Mouse (Mus musculus) midbrain, embryonic 13.5 days (tissue): ENCODE measurements around the gene Bag5. TPM values are rescaled to one million over a fixed set of nuclear protein-coding genes. Genes with fewer than 3 reads are reported as not detected.

ENCODE experiments used
- ATAC-seq: fragments of 200-750 bp; cut with Nextera tagmentation; 2 replicates; pipeline ENCODE4 v1.8.0; 2017; ENCODE audit warnings: mild to moderate bottlenecking, moderate TSS enrichment, moderate library complexity
- H3K27ac ChIP-seq: fragments of 300-500 bp; sonication (generic); 2 replicates; pipeline ENCODE4 v1.5.1; 2015; ENCODE audit warnings: inconsistent platforms, mild to moderate bottlenecking, moderate library complexity
- H3K27me3 ChIP-seq: fragments of 300-500 bp; sonication (generic); 2 replicates; pipeline ENCODE4 v1.6.1; 2015; ENCODE audit warnings: mild to moderate bottlenecking, inconsistent platforms
- H3K36me3 ChIP-seq: fragments of 300-500 bp; sonication (generic); 2 replicates; pipeline ENCODE4 v1.6.1; 2015; ENCODE audit warnings: mild to moderate bottlenecking, inconsistent platforms
- H3K4me1 ChIP-seq: fragments of 300-500 bp; sonication (generic); replicated peaks from 2 replicates; pipeline ENCODE4 v1.6.1; 2015; ENCODE audit warnings: inconsistent platforms
- H3K4me2 ChIP-seq: fragments of 300-500 bp; sonication (generic); replicated peaks from 2 replicates; pipeline ENCODE4 v1.6.1; 2015; ENCODE audit warnings: moderate library complexity, mild to moderate bottlenecking, inconsistent platforms
- H3K4me3 ChIP-seq: fragments of 300-500 bp; sonication (generic); replicated peaks from 2 replicates; pipeline ENCODE4 v1.5.1; 2015; ENCODE audit warnings: mild to moderate bottlenecking, inconsistent platforms
- H3K9ac ChIP-seq: fragments of 300-500 bp; sonication (generic); replicated peaks from 2 replicates; pipeline ENCODE4 v1.6.1; 2015; ENCODE audit warnings: mild to moderate bottlenecking, inconsistent platforms
- H3K9me3 ChIP-seq: fragments of 300-500 bp; sonication (generic); 2 replicates; pipeline ENCODE4 v1.6.1; 2016; ENCODE audit warnings: mild to moderate bottlenecking, inconsistent platforms
- WGBS: fragments of 180-500 bp; shearing (Covaris S2); methylation state at CpG from one replicate; pipeline ENCODE4 v1.1.7; 2015; 5-methylcytosine and 5-hydroxymethylcytosine counted together
- polyA plus RNA-seq: library from polyadenylated mRNA; unstranded; fragments of >200 nt; fragmentation: Nextera tagmentation; extraction: Ambion mirVana; gene quantifications from 2 replicates; pipeline ENCODE4 v1.2.1, GENCODE M21; 2015

Bag5 gene
- polyA plus RNA-seq, 1 experiment from 2014 or later, result 63.9 TPM

DNA sequence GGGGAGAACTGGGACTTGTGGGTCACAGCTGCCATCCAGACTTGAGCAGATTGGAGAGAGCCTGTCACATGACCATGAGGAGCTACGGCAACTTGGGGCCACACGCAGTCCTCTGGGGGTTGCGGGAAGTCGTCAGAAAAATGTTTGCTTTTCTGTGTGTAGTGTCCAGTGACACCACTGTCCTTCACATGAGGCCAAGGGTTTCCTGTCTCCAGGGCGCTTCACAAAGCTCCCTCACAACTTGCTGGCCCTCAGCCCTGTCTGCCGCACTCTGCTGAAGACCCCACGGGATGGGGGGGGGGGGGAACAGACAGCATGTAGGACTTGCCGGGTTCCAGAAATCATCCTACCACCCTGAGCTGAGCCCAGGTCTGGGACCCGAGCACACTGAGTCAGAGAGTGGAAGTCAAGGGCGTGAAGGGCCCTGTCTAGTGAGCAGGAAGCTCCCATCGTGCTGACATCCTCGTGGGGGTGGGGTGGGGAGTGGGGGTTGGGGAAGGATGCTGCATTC is 18.7 kb downstream of the Bag5 start:
- Histone ChIP-seq H3K9ac (peak overlapping the region; percentile 51), H3K4me3 (no peak overlapping the region; the same call in 1 of the 2 replicates), H3K4me2 (peak overlapping the region; percentile 39), H3K9me3 (no peaks in the 10 kb centered on the region), H3K4me1 (peaks cover 64% of the 10 kb centered on the region), H3K27ac (peak overlapping the region; percentile 96), H3K36me3 (no peaks in the 10 kb centered on the region), H3K27me3 (no peaks in the 10 kb centered on the region)
- 2% methylated on average over 12 of the region's 12 CpGs for WGBS
- ATAC-seq, result peak; percentile 27

DNA sequence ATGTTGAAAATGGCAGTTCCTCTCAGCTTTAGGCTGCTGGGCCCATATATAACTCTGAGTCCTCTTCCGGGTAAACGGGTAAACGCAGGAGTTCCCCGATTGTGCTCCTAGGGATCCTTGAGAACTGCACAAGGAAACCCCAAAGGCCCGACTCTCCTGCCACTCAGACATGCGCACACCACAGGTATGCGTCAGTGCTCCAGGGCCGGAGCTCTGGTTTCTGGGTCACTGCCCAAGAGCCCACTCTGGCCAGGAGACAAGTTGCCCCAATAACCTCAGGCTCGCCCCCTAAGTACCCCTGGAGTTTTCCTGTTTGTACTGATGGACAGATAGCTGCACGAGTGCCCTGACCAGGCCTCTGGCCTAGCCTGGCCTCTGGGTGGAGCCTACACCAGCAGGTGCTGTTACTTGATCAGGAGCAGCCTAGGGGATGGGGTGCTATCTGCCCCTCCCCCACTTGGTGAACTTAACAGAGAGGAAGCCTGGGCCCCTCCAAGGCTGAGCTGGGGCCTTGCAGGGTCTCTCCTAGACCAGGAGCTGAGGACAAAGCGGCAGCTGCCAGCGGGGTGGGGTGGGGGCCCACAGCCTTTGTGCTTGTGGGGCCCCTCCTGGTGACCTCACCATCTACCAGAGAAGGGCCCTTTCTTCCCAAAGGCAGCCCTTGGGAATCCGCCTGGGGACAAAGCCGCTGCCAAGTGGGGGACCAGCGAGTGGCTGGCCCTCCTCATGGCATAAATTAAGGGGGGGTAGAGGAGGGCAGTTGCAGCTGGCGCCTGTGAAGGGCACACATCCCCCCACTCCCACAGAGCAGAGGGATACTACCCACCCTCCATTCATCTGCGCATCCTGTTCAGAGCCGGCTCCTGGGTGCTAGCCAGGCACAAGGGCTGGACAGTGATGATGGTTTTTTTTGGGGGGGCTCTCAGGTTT is 19.5 kb downstream of the Bag5 start:
- H3K4me2 ChIP-seq, result peak overlapping the region; percentile 39
- no peaks in the 10 kb centered on the region for H3K9me3 ChIP-seq
- peaks cover 65% of the 10 kb centered on the region for H3K4me1 ChIP-seq
- ATAC-seq, result peak; percentile 88
- H3K27me3 ChIP-seq, result no peaks in the 10 kb centered on the region
- H3K9ac ChIP-seq, result peak overlapping the region; percentile 51
- no peak overlapping the region; the same call in 1 of the 2 replicates for H3K4me3 ChIP-seq
- no peaks in the 10 kb centered on the region for H3K36me3 ChIP-seq
- 7% methylated on average over 18 of the region's 18 CpGs for WGBS
- H3K27ac ChIP-seq, result peak overlapping the region; percentile 96

DNA sequence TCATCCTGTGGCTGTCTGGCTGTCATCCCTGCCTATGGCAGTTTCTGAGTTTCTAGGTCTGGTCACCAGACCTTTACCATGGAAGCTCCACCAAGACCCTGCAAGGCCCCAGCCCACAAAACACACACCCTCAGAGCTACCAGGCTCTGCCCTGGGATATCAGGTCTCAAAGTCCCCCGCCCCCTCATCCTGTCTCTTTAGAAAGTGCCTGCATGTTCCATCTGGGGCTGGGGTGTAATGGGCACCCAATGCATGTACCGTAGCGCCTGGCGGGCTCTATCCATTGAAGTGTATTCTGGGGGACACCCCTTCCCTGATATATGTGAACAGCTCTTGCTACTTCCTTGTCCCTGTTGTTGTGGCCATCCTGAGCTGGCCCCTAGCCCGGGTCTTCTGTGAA is 20.2 kb downstream of the Bag5 start:
- no peaks in the 10 kb centered on the region for H3K36me3 ChIP-seq
- peaks cover 72% of the 10 kb centered on the region for H3K4me1 ChIP-seq
- 63% methylated on average over 5 of the region's 5 CpGs for WGBS
- no peak for ATAC-seq
- H3K4me3 ChIP-seq, result no peak overlapping the region
- peak overlapping the region; percentile 39; the same call in 1 of the 2 replicates for H3K4me2 ChIP-seq
- peak overlapping the region; percentile 96 for H3K27ac ChIP-seq
- peak overlapping the region; percentile 32; the same call in 1 of the 2 replicates for H3K9ac ChIP-seq
- H3K9me3 ChIP-seq, result no peaks in the 10 kb centered on the region
- no peaks in the 10 kb centered on the region for H3K27me3 ChIP-seq

DNA sequence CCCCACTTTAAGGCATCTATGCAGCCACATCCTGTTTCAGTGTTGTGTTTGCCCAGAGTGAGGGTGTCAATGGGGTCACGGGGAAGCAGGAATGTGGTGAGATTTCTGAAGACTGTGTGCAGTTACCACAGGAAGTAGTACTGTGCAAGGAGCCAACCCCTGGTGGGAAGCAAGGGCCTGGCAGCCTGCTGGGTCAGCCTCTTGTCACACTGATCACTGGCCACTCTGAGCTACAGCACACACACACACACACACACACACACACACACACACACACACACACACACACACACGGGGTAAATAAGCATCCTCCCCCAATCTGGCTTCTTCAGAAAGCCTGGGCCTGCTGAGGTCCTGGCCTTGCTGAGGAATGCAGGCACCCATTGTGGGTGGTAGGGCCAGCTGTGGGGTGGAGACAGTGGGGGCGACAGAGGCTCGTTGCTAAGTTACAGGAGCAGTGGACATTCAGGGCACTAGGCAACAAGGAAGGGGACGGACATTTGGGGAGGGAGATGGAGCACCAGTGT is 21.6 kb downstream of the Bag5 start:
- H3K4me1 ChIP-seq, result peaks cover 87% of the 10 kb centered on the region
- 5% methylated on average over 5 of the region's 5 CpGs for WGBS
- peak overlapping the region; percentile 96 for H3K27ac ChIP-seq
- no peaks in the 10 kb centered on the region for H3K27me3 ChIP-seq
- no peaks in the 10 kb centered on the region for H3K36me3 ChIP-seq
- no peak for ATAC-seq
- no peaks in the 10 kb centered on the region for H3K9me3 ChIP-seq
- no peak overlapping the region for H3K4me2 ChIP-seq
- H3K4me3 ChIP-seq, result no peak overlapping the region
- H3K9ac ChIP-seq, result peak overlapping the region; percentile 25; the same call in 1 of the 2 replicates

DNA sequence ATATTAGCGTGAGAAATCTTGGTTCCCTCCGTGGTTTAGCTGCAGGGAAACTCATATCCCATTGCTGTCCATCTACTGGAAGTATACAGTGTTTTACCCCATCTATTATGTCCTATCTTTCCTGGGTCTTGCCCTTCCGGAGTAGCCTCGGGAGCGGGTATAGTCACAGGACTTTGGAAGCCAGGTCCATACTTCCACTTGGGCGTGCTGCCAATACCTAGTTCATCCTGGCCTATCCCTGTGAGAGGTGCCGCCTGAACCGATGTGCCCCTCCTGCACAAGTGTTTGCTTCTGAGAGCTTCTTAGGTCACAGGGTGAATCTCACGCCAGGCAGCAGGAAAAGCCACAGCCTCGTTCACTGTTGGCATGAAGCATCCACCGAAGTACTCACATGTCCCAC is 23.6 kb downstream of the Bag5 start:
- Histone ChIP-seq H3K4me3 (no peak overlapping the region), H3K27ac (no peak overlapping the region), H3K9me3 (no peaks in the 10 kb centered on the region), H3K27me3 (no peaks in the 10 kb centered on the region), H3K4me1 (peaks cover 68% of the 10 kb centered on the region), H3K36me3 (no peaks in the 10 kb centered on the region), H3K9ac (no peak overlapping the region), H3K4me2 (no peak overlapping the region)
- no peak for ATAC-seq
- WGBS, result 88% methylated on average over 11 of the region's 11 CpGs

DNA sequence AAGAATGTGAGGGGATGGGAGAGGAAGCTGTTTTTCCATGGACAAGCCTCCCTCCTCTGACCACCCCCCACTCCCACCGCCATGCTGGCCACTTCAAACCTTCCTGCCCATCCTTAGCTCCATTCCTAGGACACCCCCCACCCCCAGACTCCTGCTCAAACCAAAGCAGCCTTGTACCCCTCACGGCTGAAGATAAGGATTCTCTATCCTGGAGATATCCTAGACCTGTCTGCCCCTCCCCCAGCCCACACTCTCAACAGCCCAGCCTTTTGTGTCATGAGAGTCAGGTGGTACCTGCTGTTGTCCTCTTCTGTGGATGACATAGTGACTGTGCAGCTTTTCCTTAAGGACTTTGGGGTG is 25.0 kb downstream of the Bag5 start:
- Histone ChIP-seq H3K9ac (peak overlapping the region; percentile 42; the same call in 1 of the 2 replicates), H3K4me1 (peaks cover 55% of the 10 kb centered on the region), H3K9me3 (no peaks in the 10 kb centered on the region), H3K27ac (peak overlapping the region; percentile 82), H3K36me3 (peaks cover 9% of the 10 kb centered on the region), H3K4me2 (no peak overlapping the region), H3K27me3 (no peaks in the 10 kb centered on the region), H3K4me3 (no peak overlapping the region)
- 12% methylated on average over 2 of the region's 2 CpGs for WGBS
- ATAC-seq, result 0 out of 2 replicates have a peak, but pooled peaks have one; percentile 4

DNA sequence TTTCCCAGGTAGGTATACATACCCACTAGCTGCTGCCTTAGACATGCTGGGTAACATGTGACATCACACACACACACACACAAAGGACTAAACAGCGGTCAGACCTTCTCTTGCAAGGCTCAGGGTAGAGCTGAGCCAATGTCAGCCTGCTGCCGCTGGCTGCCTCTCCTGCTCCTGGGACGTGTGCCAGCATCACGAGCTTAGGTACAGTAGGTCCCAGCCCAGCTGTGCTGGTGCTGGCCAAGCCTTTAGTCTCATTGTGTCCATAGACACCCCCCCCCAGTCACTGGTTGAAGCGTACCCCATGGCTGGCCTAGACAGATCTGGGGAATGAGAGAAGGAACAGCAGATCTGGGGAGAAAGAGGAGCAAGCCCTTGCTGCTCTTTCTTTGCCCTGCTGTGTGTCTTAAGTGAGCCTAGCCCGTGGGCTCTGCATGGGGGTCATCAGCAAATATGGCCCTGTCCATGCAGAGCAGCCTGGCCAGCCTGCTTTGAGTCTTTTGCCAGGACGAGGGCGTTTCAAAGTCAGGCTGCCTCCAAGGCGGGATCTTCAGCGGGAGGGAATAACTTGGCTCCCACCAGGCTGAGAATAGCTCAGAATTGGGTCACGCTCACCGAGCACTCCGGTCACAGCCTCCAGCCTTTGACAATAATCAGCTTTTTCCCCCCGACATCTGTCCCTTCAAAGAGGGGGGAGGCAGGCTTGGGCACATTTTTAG is 25.5 kb downstream of the Bag5 start:
- no peaks in the 10 kb centered on the region for H3K27me3 ChIP-seq

DNA sequence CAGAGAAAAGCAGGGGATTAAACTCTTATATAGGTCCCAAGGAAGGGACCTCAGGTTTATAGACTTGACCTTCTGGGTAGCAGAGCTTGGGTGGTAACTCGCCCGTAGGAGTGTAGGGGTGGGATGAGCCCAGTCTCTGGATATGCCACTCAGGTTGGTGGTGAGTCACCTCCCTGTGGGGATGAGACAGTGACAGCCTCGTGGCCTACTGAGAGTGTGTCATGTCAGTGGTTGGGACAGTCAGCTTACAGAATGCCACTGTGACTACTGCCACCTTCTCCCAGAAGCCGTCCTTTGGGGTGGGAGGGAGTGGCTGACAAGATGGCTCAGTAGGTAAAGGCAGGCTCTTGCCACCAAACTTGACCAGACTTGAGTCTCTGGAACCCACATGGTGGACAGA is 26.7 kb downstream of the Bag5 start:
- ATAC-seq, result no peak
- Histone ChIP-seq H3K27me3 (no peaks in the 10 kb centered on the region), H3K4me1 (peaks cover 39% of the 10 kb centered on the region), H3K36me3 (peaks cover 23% of the 10 kb centered on the region), H3K9me3 (no peaks in the 10 kb centered on the region), H3K9ac (no peak overlapping the region), H3K27ac (peak overlapping the region; percentile 82), H3K4me3 (no peak overlapping the region), H3K4me2 (no peak overlapping the region)
- WGBS, result 87% methylated on average over 4 of the region's 4 CpGs

More for the DNA sequence above, 25.5 kb downstream of the Bag5 start:
- Histone ChIP-seq H3K36me3 (peaks cover 12% of the 10 kb centered on the region), H3K9me3 (no peaks in the 10 kb centered on the region), H3K27ac (peak overlapping the region; percentile 82), H3K4me1 (peaks cover 49% of the 10 kb centered on the region), H3K9ac (peak overlapping the region; percentile 42), H3K4me2 (no peak overlapping the region), H3K4me3 (no peak overlapping the region)
- 13% methylated on average over 14 of the region's 14 CpGs for WGBS
- peak; percentile 82 for ATAC-seq

DNA sequence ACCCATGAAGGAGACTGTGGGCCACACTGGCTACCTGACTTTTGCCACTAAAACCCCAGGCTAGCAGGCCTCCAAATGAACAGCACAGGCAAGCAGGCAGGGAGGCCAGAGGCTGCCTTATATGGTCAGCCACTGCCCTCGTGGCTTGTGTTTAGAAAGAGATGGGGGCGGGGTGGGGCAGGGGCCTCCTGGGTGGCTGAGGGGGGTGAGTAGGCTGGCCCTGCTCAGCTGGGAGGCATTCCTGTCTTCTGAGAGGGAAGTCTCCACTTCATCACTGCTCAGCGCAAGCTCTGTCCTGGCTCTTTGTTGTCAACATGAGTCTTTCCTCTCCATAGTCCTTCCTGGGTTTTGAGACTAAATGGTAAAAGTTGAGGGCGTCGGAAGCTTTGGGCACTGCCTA is 30.3 kb downstream of the Bag5 start:
- no peaks in the 10 kb centered on the region for H3K27me3 ChIP-seq
- H3K9ac ChIP-seq, result no peak overlapping the region
- no peak overlapping the region for H3K4me2 ChIP-seq
- 72% methylated on average over 5 of the region's 5 CpGs for WGBS
- peaks cover 36% of the 10 kb centered on the region for H3K36me3 ChIP-seq
- peaks cover 28% of the 10 kb centered on the region for H3K4me1 ChIP-seq
- H3K27ac ChIP-seq, result no peak overlapping the region
- ATAC-seq, result no peak
- no peaks in the 10 kb centered on the region for H3K9me3 ChIP-seq
- no peak overlapping the region for H3K4me3 ChIP-seq

DNA sequence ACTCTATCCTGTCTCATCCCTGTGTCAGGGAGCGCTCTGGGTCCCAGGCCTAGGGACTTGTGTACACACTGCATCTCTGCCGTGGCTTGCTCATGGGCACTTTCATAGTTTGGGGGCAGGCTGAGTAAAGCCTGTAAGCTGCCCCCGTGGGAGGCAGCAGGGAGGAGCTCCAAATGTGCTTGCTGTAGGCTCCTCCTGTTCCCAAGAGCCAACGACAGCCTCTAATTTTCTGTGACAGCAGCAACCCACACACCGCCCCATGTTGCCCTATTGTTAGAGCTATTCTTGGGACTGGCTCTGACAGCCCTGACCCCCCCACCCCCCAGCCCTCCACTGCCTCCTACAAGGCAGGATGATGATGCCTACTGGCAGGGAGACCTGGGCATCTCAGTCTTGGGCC is 31.1 kb downstream of the Bag5 start:
- Histone ChIP-seq H3K36me3 (peaks cover 36% of the 10 kb centered on the region), H3K4me1 (peaks cover 26% of the 10 kb centered on the region), H3K27ac (no peak overlapping the region), H3K27me3 (no peaks in the 10 kb centered on the region), H3K9me3 (no peaks in the 10 kb centered on the region), H3K9ac (no peak overlapping the region), H3K4me3 (no peak overlapping the region), H3K4me2 (no peak overlapping the region)
- ATAC-seq, result no peak
- 85% methylated on average over 5 of the region's 5 CpGs for WGBS

DNA sequence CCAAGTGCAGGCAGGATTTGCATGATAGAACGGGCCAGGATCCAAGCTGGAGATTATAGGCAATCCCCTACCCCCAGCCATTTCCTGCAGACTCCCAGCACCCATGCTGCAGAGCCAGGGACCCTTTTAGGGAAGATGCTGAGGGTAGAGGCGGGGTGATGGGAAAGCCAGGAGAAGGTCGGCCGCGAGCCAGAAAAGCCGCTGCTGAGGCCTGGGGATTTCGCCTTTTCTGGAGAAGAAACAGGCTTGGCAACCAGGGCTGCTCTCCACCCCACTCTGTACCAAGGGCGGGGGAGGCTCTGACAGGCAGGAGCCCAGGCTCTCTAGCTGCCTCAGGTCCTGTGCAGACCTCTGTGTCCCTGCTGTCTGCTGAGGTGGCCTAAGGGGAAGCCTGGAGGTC is 31.8 kb downstream of the Bag5 start:
- no peaks in the 10 kb centered on the region for H3K9me3 ChIP-seq
- H3K4me1 ChIP-seq, result peaks cover 24% of the 10 kb centered on the region
- no peaks in the 10 kb centered on the region for H3K27me3 ChIP-seq
- peaks cover 36% of the 10 kb centered on the region for H3K36me3 ChIP-seq
- H3K4me3 ChIP-seq, result no peak overlapping the region
- 89% methylated on average over 8 of the region's 8 CpGs for WGBS
- no peak overlapping the region for H3K4me2 ChIP-seq
- no peak overlapping the region for H3K27ac ChIP-seq
- no peak for ATAC-seq
- no peak overlapping the region for H3K9ac ChIP-seq

DNA sequence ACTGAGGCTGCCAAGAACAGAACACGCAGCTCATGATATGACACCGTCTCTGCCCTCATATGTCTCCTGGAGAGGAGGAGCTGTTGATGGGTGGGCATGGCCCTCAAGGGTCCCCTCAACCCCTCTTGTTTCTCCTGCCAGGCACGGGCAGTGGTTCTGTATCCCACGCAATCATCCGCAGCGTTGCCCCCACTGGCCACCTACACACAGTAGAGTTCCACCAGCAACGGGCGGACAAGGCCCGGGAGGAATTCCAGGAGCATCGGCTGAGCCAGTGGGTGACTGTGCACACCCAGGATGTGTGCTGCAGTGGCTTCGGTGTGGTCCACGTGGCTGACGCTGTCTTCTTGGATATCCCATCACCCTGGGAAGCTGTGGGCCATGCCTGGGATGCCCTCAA is 32.4 kb downstream of the Bag5 start:
- Histone ChIP-seq H3K36me3 (peaks cover 36% of the 10 kb centered on the region), H3K9ac (no peak overlapping the region), H3K27ac (no peak overlapping the region), H3K9me3 (no peaks in the 10 kb centered on the region), H3K4me1 (peaks cover 24% of the 10 kb centered on the region), H3K27me3 (no peaks in the 10 kb centered on the region), H3K4me2 (no peak overlapping the region), H3K4me3 (no peak overlapping the region)
- no peak for ATAC-seq
- WGBS, result 95% methylated on average over 13 of the region's 13 CpGs
